ENCODE assay signal across 18 mouse cellular contexts in genomic region chr13:13703476-13703875, GRCm38 (mm10).
DNase-seq lines count a peak whose midpoint lies in the region; TF ChIP-seq lines count a peak whose summit lies in the region.
"Had no signal": no experiment of that assay in that cellular context is flagged by ENCODE, and none has a peak within 500 bp of the region (broad histone marks: within the 10 kb centered on the region; RNA-seq: fewer than 3 reads in every experiment).

No protein-coding gene starts in this region.

- TF ChIP-seq CTCF in layer of hippocampus, adult 2 months (conservative IDR thresholded peaks at IDR 0.05) = no peak

- peak; percentile 14 to 76 for DNase-seq in frontal cortex, postnatal 36 days (ENCODE audit: low spot score in 2 of 2)
- DNase-seq in frontal cortex, postnatal 14 days (ENCODE audit: low spot score in 2 of 2) = no peak
- DNase-seq in right cerebral cortex, adult 2 months (ENCODE audit: low spot score in 2 of 2) = peak; percentile 34 to 55
- no peak for DNase-seq in right cerebral cortex, postnatal 4 days
- peak; percentile 51 to 82 for DNase-seq in layer of hippocampus, adult 2 months (ENCODE audit: low spot score in 2 of 2)
- no peak for DNase-seq in adrenal gland, adult 2 months
- DNase-seq in ovary, postnatal 14 days (ENCODE audit: low spot score) = no peak
- DNase-seq: cerebellum, adult 9-11 months; gastrocnemius, postnatal 10 days; heart, adult 11 months; kidney, adult 2 months; kidney, postnatal 10 days; lung, postnatal 4 days had no signal

- no peak overlapping the region for H3K4me3 ChIP-seq in layer of hippocampus, adult 2 months
- H3K4me3 ChIP-seq: heart, embryonic 12.5 days; hindbrain, embryonic 13.5 days; lung, embryonic 15.5 days; midbrain, embryonic 10.5 days had no signal

- peak overlapping the region; percentile 66 for H3K27ac ChIP-seq in layer of hippocampus, adult 2 months
- H3K27ac ChIP-seq: hindbrain, embryonic 13.5 days; liver, embryonic 14.5 days; lung, embryonic 15.5 days; midbrain, embryonic 10.5 days had no signal

Comparison
In these comparisons a context has a peak if more than half of its experiments do, and no peak if none do; other contexts are left out.
1. DNase-seq: peak in frontal cortex, postnatal 36 days (2 of 2), right cerebral cortex, adult 2 months (2 of 2) and layer of hippocampus, adult 2 months (2 of 2); none in frontal cortex, postnatal 14 days (0 of 2), right cerebral cortex, postnatal 4 days (single experiment), adrenal gland, adult 2 months (single experiment) and ovary, postnatal 14 days (single experiment).